Mouse (Mus musculus) ES-E14 (cell line): ENCODE measurements around the gene Tmem123. TPM values are rescaled to one million over a fixed set of nuclear protein-coding genes. Genes with fewer than 3 reads are reported as not detected.

Experiments used
- DNase-seq: peaks from one replicate; pipeline ENCODE4 v3.0.0-alpha.2; 2013; ENCODE audit warnings: low read depth, low spot score
- H3K27ac ChIP-seq: 2 replicates; pipeline ENCODE4 v1.5.1; 2012; ENCODE audit warnings: low read depth, mild to moderate bottlenecking, low read length, moderate library complexity, mixed read lengths; ENCODE audit not compliant: poor library complexity, insufficient read depth, severe bottlenecking
- H3K36me3 ChIP-seq: 2 replicates; pipeline ENCODE4 v1.6.1; 2012; ENCODE audit warnings: mild to moderate bottlenecking, low read length, moderate library complexity, mixed read lengths; ENCODE audit not compliant: control insufficient read depth, poor library complexity, insufficient read depth, severe bottlenecking
- H3K4me1 ChIP-seq, 2 experiments: fragments of 150-350 bp in 1 of 2; sonication (generic) in 1 of 2; 2 replicates each; pipeline ENCODE4 v1.6.1; 2012; ENCODE audit warnings: low read length in 2 of 2, mild to moderate bottlenecking in 1 of 2, mixed read lengths in 1 of 2; ENCODE audit not compliant: control insufficient read depth in 2 of 2, insufficient read depth in 2 of 2, poor library complexity in 1 of 2
- H3K4me3 ChIP-seq, 2 experiments: fragments of 150-350 bp in 1 of 2; sonication (generic) in 1 of 2; 2 replicates each; pipeline ENCODE4 v1.5.1; 2012; ENCODE audit warnings: low read length in 2 of 2, low read depth in 1 of 2, mild to moderate bottlenecking in 1 of 2, mixed read lengths in 1 of 2; ENCODE audit not compliant: insufficient read depth in 1 of 2, poor library complexity in 1 of 2, severe bottlenecking in 1 of 2
- H3K9ac ChIP-seq: 2 replicates; pipeline ENCODE4 v1.6.1; 2012; ENCODE audit warnings: low read depth, mild to moderate bottlenecking, low read length, mixed read lengths; ENCODE audit not compliant: poor library complexity, insufficient read depth, severe bottlenecking
- H3K9me3 ChIP-seq: fragments of 150-350 bp; sonication (generic); 2 replicates; pipeline ENCODE4 v1.6.1; 2012; ENCODE audit warnings: low read depth, mild to moderate bottlenecking, low read length; ENCODE audit not compliant: control insufficient read depth, insufficient read depth
- CHD2 ChIP-seq: IDR thresholded peaks from 2 replicates; pipeline ENCODE4 v1.6.1; 2014; ENCODE audit warnings: mild to moderate bottlenecking, low read depth, low read length, inconsistent platforms
- HCFC1 ChIP-seq: IDR thresholded peaks from 2 replicates; pipeline ENCODE4 v1.6.1; 2012; ENCODE audit warnings: low read length, inconsistent platforms, borderline replicate concordance; ENCODE audit not compliant: insufficient read depth
- MAFK ChIP-seq: IDR thresholded peaks from 2 replicates; pipeline ENCODE4 v1.6.1; 2014; ENCODE audit warnings: mild to moderate bottlenecking, low read depth, low read length, inconsistent platforms; ENCODE audit not compliant: insufficient read depth
- ZC3H11A ChIP-seq: IDR thresholded peaks from 2 replicates; pipeline ENCODE4 v1.6.1; 2012; ENCODE audit warnings: low read depth, mild to moderate bottlenecking, inconsistent platforms, low read length, borderline replicate concordance
- ZNF384 ChIP-seq: IDR thresholded peaks from 2 replicates; pipeline ENCODE4 v1.6.1; 2012; ENCODE audit warnings: low read depth, low read length, inconsistent platforms
- in situ Hi-C, 2 experiments: fragments of 600-800 bp; cut with MboI; formaldehyde crosslinking; loops; one replicate each; pipeline ENCODE4 v1.15.1; 2025; ENCODE audit warnings: low sequenced_read_pairs in 2 of 2, inconsistent platforms in 1 of 2; ENCODE audit not compliant: unreplicated experiment in 2 of 2
- total RNA-seq: library from RNA; depleted of rRNA; stranded (reverse); fragments of 300-350 nt; gene quantifications from 2 replicates; pipeline ENCODE4 v1.2.3, GENCODE M21; 2012

Gene Tmem123
- total RNA-seq, 1 experiment = 27.5 TPM

- Histone ChIP-seq H3K36me3 (peaks cover 18% of the 10 kb centered on the region; the same call in 1 of the 2 replicates), H3K9me3 (no peaks in the 10 kb centered on the region), H3K9ac (no peak overlapping the region), H3K27ac (no peak overlapping the region), H3K4me1 (peaks cover 0 to 6% of the 10 kb centered on the region in 2 experiments; a peak in 1 of 4 replicates), H3K4me3 (no peak overlapping the region)
- in situ Hi-C loops = no loop called here
- no peak for DNase-seq
- TF ChIP-seq ZC3H11A (no peak), MAFK (no peak), ZNF384 (no peak), HCFC1 (no peak), CHD2 (no peak)
Measured at GRCm38 (mm10) chr9:7772361-7772760, 8.5 kb downstream of the Tmem123 start.

GRCm38 (mm10) chr9:7772773-7773454 is 9.1 kb downstream of the Tmem123 start:
- Histone ChIP-seq H3K9me3 (no peaks in the 10 kb centered on the region), H3K9ac (no peak overlapping the region), H3K4me1 (peaks cover 0 to 4% of the 10 kb centered on the region in 2 experiments; a peak in 1 of 4 replicates), H3K27ac (no peak overlapping the region), H3K36me3 (peaks cover 18% of the 10 kb centered on the region; the same call in 1 of the 2 replicates), H3K4me3 (no peak overlapping the region)
- DNase-seq = no peak
- TF ChIP-seq ZNF384 (no peak), ZC3H11A (no peak), CHD2 (no peak), HCFC1 (no peak), MAFK (no peak)
- in situ Hi-C loops = no loop called here

- H3K4me3 ChIP-seq = no peak overlapping the region
- H3K9ac ChIP-seq = no peak overlapping the region
- no peak overlapping the region for H3K27ac ChIP-seq
- H3K4me1 ChIP-seq = peaks cover 0 to 4% of the 10 kb centered on the region in 2 experiments; a peak in 1 of 4 replicates
- peaks cover 18% of the 10 kb centered on the region; the same call in 1 of the 2 replicates for H3K36me3 ChIP-seq
- no peak for DNase-seq
- in situ Hi-C loops = no loop called here
- TF ChIP-seq HCFC1 (no peak), ZC3H11A (no peak), MAFK (no peak), ZNF384 (no peak)
- H3K9me3 ChIP-seq = no peaks in the 10 kb centered on the region
Measured at GRCm38 (mm10) chr9:7773686-7774085, 9.8 kb downstream of the Tmem123 start.

- H3K27ac ChIP-seq = no peak overlapping the region
- H3K9me3 ChIP-seq = no peaks in the 10 kb centered on the region
- no peak overlapping the region for H3K4me3 ChIP-seq
- in situ Hi-C loops = no loop called here
- DNase-seq = no peak
- H3K4me1 ChIP-seq = peaks cover 0 to 4% of the 10 kb centered on the region in 2 experiments; a peak in 1 of 4 replicates
- H3K9ac ChIP-seq = no peak overlapping the region
- peaks cover 14% of the 10 kb centered on the region; the same call in 1 of the 2 replicates for H3K36me3 ChIP-seq
- TF ChIP-seq MAFK (no peak), ZNF384 (no peak), HCFC1 (no peak), CHD2 (no peak), ZC3H11A (no peak)
Measured at GRCm38 (mm10) chr9:7774538-7774937, 10.7 kb downstream of the Tmem123 start.
